Mouse (Mus musculus) cerebellum, adult (tissue): ENCODE measurements at regions not wholly inside any gene's neighbourhood (a gene's known extent, or its start where the extent isn't known, plus 50 kb on each side); places are given as distances from the start of the nearest gene placed in this dataset.

Source experiments
- ATAC-seq: cut with Nextera tagmentation; 2 replicates; pipeline ENCODE4 v1.9.2; 2017; ENCODE audit warnings: mild to moderate bottlenecking, moderate library complexity, mixed read lengths; ENCODE audit not compliant: insufficient number of reproducible peaks, low FRiP score, low TSS enrichment

GRCm38 (mm10) chr16:62981821-62982220 lies 127.7 kb downstream of the Pros1 start:
- ATAC-seq: no peak

GRCm38 (mm10) chr16:62982558-62982957 lies 128.5 kb downstream of the Pros1 start:
- no peak for ATAC-seq

DNA sequence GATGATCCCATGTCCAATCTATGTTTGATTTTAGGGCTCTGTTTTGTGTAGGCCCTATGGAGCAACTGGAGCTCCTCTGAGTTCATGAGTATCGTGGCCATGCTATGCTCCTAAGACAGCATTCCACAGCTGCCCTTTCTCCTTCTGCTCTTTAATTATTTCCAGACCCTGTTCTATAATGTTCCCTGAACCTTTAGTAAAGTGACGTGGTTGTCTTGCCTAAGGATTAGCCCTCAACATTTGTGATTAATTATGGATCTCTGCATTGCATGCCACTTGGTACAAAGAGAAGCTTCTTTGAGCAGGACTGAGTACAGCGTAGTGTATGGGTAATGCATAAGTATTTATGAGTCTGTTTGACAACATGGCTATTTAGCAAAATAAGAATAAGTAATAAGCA lies 141.4 kb downstream of the Pros1 start:
- no peak for ATAC-seq

DNA sequence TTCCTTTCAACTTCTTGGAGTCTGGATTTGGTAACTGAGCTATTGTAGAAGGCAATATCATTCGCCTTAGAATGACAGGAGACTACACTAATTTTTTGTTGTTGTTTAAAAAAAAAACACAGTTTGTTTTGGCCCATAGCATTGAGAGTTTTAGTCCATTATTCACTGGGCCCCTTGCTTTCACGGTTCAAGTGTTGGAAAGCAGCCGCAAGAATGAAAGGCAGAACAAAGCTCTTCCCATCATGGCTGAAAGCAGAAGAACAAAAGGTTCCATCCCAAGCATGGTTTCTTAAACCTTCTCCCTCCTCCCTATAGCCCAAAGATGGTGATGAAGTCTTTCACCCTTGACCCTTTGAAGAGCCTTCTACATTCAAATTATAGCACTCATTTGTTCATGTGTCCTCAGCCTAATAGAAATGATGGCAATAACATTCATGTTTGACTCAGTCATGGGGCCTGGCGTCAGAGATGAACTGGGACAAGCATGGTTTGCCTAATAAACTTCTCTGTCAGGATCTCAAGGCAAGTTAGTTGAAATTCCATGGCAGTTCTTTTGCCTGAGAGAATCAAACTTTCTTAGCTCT lies 157.1 kb downstream of the Pros1 start:
- ATAC-seq: no peak

DNA sequence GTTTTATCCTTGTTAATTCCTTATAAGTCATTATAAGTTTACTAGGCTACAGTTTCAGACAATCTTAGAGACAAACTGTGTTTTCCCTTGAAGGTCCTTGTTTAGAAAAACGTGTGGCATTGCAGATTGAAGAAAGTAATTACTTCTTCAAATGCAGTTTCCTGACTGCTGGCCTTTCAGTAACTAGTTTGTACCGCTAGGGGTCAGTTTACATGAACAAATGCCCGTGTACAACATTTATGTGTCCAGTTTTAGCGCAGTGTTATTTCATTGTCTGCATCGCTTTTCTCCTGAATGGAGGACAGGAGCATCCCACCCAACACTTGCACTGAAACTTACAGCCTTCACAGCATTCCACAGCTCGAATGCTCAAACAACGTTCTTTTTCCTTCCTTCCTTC lies 160.3 kb downstream of the Pros1 start:
- ATAC-seq: 0 out of 2 replicates have a peak, but pooled peaks have one; percentile 47

GRCm38 (mm10) chr16:63016144-63016543 lies 162.0 kb downstream of the Pros1 start:
- no peak for ATAC-seq

DNA sequence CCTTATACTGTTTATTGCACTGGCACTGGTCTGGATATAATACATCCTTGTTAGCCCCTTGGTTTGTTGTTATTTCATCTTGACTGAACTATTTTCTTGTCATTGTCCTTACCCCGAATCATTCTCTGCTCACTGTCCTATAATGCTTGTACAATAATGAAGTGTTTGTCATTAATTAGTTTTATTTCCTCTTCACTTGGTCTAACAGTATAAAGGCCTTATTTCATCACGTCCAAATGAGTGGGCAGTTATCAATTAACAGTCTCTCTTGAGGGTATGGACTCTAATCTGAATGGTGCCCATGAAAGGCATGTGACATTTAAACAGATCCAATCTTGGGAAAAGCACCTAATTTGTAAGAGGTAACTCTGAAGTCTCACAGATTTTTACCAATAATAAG lies 162.6 kb downstream of the Pros1 start:
- no peak for ATAC-seq

DNA sequence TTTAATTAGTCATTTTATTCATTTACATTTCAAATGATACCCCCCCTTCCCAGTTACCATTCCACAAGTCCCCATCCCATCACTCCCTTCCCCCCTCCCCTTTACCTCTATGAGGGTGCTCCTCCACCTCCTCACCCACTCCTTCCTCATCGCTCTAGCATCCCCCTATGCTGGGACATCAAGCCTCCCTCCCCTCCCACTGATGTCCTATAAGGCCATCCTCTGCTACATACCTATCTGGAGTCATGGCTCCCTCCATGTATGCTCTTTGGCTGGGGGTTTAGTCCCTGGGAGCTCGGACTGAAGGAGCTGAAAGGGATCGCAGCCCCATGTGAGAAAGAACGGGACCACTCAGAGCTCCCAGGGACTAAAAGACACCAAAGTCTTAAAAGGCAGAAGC lies 176.3 kb downstream of the Pros1 start:
- no peak for ATAC-seq

DNA sequence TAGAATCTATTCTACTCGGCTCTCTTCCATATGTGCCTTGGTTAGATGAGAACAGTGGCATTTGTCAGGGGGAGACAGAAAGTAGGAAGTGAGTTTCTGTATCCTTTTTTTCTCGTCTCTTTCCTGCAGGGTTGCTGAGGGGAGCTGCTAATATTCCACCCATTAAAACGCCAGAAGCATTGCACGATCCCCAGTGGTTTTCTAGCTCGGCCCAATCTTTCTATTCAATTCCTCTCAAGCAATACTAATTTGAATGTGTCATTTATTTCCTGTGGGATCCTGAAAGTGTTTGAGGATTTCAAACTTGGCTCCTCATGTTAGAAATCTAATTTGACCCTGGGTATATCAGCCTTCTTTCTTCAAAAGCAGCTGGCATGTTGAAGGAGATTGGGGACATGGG lies 176.9 kb downstream of the Pros1 start:
- no peak for ATAC-seq

DNA sequence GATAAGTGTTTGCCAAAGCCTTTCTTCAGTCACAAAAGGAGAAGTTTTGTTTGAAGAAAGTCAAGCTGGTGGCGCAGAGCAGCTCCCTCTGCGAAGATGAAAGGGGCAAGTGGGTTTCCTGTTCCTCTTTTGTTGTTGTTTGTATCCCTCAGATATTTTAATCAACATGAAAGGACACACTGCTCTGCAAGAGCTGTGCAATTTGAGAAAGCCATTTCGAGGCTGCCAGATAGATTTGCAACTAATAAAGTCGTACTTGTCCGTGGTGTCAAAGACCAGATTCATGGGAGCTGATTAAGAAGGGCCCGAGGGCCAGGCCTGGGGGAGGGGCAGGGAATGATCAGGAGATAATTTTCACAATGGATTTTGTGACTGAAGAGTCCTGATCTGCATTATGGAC lies 177.7 kb downstream of the Pros1 start:
- ATAC-seq: no peak

GRCm38 (mm10) chr16:63049100-63049499 lies 195.0 kb downstream of the Pros1 start:
- no peak for ATAC-seq

DNA sequence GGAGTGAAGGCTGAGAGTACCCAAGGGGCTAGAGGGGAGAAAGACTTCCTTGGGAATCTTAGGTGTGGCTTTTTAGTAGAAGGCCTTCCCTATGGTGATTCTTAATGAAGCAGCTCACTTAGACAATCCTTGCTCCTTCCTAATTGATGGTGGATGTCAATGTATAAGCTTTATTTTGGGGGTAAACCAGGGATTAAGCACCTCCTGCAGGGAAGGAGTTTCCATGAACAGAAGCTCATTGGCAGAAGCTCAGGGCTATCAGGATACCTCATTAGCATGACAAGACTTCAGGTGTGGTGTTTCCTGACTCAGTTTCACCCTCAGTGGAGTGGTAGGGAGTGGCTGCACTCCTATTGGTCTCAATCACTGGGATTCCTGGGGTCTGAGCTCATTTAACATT lies 208.8 kb downstream of the Pros1 start:
- ATAC-seq: no peak

DNA sequence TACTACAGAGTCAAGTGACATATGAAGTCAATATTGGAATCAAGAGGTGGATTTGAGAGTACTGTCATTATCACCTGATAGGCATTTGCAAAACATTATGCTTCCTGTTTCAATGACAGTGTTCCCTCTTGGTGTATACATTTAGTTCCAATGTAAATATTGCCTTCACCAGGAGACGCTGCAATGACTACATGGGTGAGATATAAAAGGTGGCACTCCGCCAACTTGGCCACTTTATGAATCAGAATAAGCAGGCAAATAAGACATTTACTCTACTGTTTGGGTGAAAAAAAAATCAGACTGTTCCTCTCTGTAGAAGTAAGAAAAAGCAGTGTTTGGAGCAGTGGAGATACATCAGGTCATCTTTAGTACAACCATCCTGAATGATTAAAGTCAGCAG lies 215.9 kb downstream of the Pros1 start:
- no peak for ATAC-seq

GRCm38 (mm10) chr16:63075814-63076213 lies 221.7 kb downstream of the Pros1 start:
- no peak for ATAC-seq

DNA sequence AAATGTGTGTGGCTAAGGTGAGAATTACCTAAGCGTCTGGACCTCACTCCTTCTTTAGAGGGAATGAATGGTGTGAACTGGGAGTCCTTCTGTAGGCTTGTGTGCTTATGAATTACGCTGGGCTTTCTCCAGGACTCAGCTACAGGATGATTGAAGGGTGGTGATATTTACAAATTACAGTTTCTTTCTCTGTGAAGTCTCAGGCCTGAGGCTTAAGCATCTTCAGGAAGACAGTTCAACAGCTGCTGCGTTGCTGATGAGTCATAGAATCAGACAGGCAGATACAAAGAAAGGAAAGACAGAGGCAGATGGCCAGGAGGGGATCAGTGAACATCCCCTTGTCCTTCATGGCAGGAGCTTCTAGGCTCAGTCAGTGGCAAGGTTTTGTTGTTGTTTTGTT lies 227.3 kb downstream of the Pros1 start:
- ATAC-seq: no peak; the same call in 1 of the 2 replicates

GRCm38 (mm10) chr16:63083256-63083655 lies 229.1 kb downstream of the Pros1 start:
- no peak for ATAC-seq

DNA sequence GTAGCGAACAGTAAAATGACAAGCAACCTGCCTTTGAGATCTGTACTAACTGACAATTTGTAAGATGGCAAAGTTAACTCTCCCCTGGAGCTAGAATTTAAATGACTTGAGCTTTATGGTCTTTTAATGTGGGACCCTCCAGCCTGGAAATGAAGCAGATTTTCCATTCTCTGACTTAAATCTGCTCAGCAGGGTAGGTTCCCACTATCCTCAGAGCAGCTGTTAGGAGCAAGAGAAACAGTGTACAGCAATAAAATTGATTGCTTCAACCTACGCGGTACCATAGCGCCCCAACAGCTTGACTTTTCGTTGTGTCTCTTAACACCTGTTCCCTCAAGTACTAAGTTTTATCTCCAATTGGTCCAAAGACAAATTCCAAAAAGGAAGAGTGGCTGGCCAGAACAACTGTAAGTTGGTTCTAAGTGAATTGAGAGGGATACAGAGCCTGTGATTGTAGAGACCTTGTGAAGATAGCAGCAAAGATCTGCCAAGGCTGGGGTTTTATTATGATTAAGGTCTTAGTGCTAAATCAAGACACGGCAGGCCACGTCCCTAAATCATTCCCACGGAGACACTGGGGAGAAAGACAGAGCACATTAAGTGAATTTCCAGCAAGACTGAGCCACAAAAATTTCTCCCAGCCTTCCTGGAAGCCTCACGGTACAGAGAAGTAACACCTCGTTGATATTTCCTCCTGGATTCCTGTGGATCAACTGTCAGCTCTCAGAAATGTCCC lies 230.1 kb downstream of the Pros1 start:
- ATAC-seq: no peak

DNA sequence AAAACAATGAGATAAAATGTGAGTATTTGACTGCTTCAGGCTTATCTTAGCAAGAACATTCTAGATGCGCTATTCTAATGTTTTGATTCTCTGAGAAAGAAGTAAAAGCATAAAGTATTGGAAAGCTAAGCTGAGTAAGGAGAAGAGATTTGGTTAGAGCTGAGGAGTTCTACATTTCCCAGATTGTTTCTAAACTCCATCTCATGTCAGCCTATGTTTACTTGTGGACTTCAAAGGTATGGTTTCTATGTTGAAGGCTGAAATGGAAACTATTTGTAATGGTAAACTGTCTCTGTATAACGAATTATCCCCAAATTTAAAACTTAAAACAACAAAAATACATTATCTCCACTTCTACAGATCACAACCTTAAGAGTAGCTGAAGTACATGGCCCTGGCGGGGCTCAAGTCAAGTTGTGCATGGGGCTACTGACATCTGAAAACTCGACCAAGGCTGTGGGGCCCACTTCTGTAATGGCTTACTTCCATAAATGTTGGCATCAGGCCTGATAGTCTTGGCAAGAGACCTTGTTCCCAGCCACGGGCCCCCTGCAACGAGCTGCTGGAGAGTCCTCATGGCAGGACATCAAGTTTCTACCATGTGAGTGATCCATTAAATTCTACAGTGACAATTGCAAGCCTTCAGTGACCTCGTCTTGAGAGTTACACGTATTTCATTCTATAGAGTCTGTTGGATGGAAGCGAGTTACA lies 232.1 kb downstream of the Pros1 start:
- peak; percentile 54 for ATAC-seq

DNA sequence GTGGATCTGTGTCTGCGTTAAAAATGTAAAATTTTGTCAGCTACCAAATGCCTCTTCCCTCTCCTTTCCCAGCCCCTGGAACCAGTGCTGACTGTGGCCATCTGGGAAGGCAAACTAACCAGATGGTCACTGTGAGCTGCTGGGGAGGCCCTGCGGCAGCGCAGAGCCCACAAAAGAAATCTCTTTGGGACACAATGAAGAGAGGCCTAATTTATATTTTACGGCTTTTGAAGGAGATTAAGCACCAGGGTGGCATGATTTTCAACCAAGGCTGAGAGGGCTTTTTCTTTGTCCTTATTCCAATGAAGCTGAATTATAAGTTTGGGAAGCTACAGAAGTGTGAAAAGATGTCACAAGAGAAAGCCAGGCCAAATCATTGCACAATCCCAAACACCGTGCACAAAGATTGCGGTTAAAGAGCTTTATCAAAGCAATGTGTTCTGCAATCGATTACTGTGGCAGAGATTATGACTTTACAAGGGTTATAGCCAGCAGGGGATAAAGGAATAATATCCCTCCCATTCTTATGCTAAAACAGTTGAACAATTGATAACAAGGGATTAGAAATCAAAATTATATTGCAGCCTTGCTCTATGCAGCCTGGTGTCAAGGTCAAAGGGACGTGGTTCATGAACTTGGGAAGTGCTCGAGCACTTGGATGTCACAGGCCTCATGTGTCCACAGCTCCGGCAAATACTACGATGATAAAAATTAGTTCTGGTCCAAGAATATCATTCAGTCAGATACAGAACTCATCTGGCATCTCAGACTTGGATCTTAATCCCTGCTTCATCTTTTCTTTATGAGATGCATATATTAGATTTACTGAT lies 237.6 kb downstream of the Pros1 start:
- ATAC-seq: peak; percentile 97

GRCm38 (mm10) chr16:63094126-63094840 lies 240.2 kb downstream of the Pros1 start:
- ATAC-seq: no peak
